Mouse (Mus musculus): Measurements from ENCODE around the gene Rbms3. TPM values are rescaled to one million over a fixed set of nuclear protein-coding genes. Genes with fewer than 3 reads are reported as not detected.

Rbms3 gene
- polyA plus RNA-seq, 1 experiment from 2014 or later: 13.1 TPM

- H3K9me3 ChIP-seq (ENCODE audit: control insufficient read depth): no peaks in the 10 kb centered on the region
- 54% methylated on average over 4 of the region's 4 CpGs for WGBS
- TF ChIP-seq CTCF (IDR thresholded peaks at IDR 0.05; ENCODE audit: low read depth): no peak
- no peaks in the 10 kb centered on the region for H3K36me3 ChIP-seq (ENCODE audit: control insufficient read depth, insufficient read depth)
- H3K27me3 ChIP-seq (replicated peaks; ENCODE audit: control insufficient read depth, insufficient read depth, low read length): no peaks in the 10 kb centered on the region
- H3K4me2 ChIP-seq (replicated peaks; ENCODE audit: low read depth): no peak overlapping the region
- ATAC-seq: no peak
- no peak overlapping the region for H3K4me3 ChIP-seq (ENCODE audit: low read depth, low read length)
- no peak overlapping the region for H3K9ac ChIP-seq (ENCODE audit: low read depth, low read length)
- 0 out of 2 replicates have a peak overlapping the region, but pooled peaks have one; percentile 21 for H3K27ac ChIP-seq (ENCODE audit: low read depth, low read length)
- H3K4me1 ChIP-seq (replicated peaks; ENCODE audit: control insufficient read depth, insufficient read depth, low read length): no peaks in the 10 kb centered on the region
Measured at GRCm38 (mm10) chr9:116677142-116677541, 952.6 kb downstream of the Rbms3 start.

- 59% methylated on average over 2 of the region's 2 CpGs for WGBS
- H3K36me3 ChIP-seq (ENCODE audit: control insufficient read depth, insufficient read depth): no peaks in the 10 kb centered on the region
- no peaks in the 10 kb centered on the region for H3K9me3 ChIP-seq (ENCODE audit: control insufficient read depth)
- no peak for TF ChIP-seq CTCF (IDR thresholded peaks at IDR 0.05; ENCODE audit: low read depth)
- no peak overlapping the region for H3K9ac ChIP-seq (ENCODE audit: low read depth, low read length)
- ATAC-seq: no peak
- H3K27ac ChIP-seq (ENCODE audit: low read depth, low read length): no peak overlapping the region
- H3K4me2 ChIP-seq (replicated peaks; ENCODE audit: low read depth): no peak overlapping the region
- no peak overlapping the region for H3K4me3 ChIP-seq (ENCODE audit: low read depth, low read length)
- H3K27me3 ChIP-seq (replicated peaks; ENCODE audit: control insufficient read depth, insufficient read depth, low read length): no peaks in the 10 kb centered on the region
- H3K4me1 ChIP-seq (replicated peaks; ENCODE audit: control insufficient read depth, insufficient read depth, low read length): no peaks in the 10 kb centered on the region
Measured at GRCm38 (mm10) chr9:116676445-116676844, 953.3 kb downstream of the Rbms3 start.

DNA sequence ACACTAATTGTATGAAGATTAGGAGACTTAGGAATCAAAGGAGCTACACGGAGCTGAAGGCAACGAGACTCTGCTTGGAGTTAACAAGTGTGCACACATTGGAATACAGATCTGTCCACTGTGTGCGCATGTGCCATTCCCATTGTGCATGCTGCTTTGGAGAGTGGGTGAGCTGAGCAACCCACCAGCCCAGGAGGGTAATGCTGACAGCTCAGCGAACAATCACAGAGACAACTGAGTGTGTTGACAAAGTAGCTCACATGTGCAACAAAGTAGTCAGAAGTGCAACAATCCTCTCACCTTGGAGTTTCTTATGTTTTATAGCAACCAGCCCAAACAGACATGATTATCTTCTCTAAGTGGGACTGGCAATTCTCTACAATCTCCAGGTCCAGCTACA lies 955.5 kb downstream of the Rbms3 start:
- no peak for ATAC-seq
- Histone ChIP-seq H3K27me3 (replicated peaks; ENCODE audit: control insufficient read depth, insufficient read depth, low read length) (no peaks in the 10 kb centered on the region), H3K36me3 (ENCODE audit: control insufficient read depth, insufficient read depth) (no peaks in the 10 kb centered on the region), H3K9ac (ENCODE audit: low read depth, low read length) (no peak overlapping the region), H3K4me1 (replicated peaks; ENCODE audit: control insufficient read depth, insufficient read depth, low read length) (no peaks in the 10 kb centered on the region), H3K9me3 (ENCODE audit: control insufficient read depth) (no peaks in the 10 kb centered on the region), H3K4me3 (ENCODE audit: low read depth, low read length) (no peak overlapping the region), H3K4me2 (replicated peaks; ENCODE audit: low read depth) (no peak overlapping the region), H3K27ac (ENCODE audit: low read depth, low read length) (no peak overlapping the region)
- 82% methylated on average over 4 of the region's 4 CpGs for WGBS
- TF ChIP-seq CTCF (IDR thresholded peaks at IDR 0.05; ENCODE audit: low read depth): no peak

GRCm38 (mm10) chr9:116661026-116661425 lies 968.7 kb downstream of the Rbms3 start:
- Histone ChIP-seq H3K36me3 (ENCODE audit: control insufficient read depth, insufficient read depth) (no peaks in the 10 kb centered on the region), H3K27me3 (replicated peaks; ENCODE audit: control insufficient read depth, insufficient read depth, low read length) (no peaks in the 10 kb centered on the region), H3K9ac (ENCODE audit: low read depth, low read length) (no peak overlapping the region), H3K27ac (ENCODE audit: low read depth, low read length) (no peak overlapping the region), H3K4me1 (replicated peaks; ENCODE audit: control insufficient read depth, insufficient read depth, low read length) (no peaks in the 10 kb centered on the region), H3K4me2 (replicated peaks; ENCODE audit: low read depth) (no peak overlapping the region), H3K9me3 (ENCODE audit: control insufficient read depth) (no peaks in the 10 kb centered on the region), H3K4me3 (ENCODE audit: low read depth, low read length) (no peak overlapping the region)
- TF ChIP-seq CTCF (IDR thresholded peaks at IDR 0.05; ENCODE audit: low read depth): no peak
- ATAC-seq: no peak
- WGBS: 88% methylated on average over 4 of the region's 4 CpGs

- Histone ChIP-seq H3K36me3 (ENCODE audit: control insufficient read depth, insufficient read depth) (no peaks in the 10 kb centered on the region), H3K4me3 (ENCODE audit: low read depth, low read length) (no peak overlapping the region), H3K4me1 (replicated peaks; ENCODE audit: control insufficient read depth, insufficient read depth, low read length) (no peaks in the 10 kb centered on the region), H3K4me2 (replicated peaks; ENCODE audit: low read depth) (no peak overlapping the region), H3K9me3 (ENCODE audit: control insufficient read depth) (no peaks in the 10 kb centered on the region), H3K9ac (ENCODE audit: low read depth, low read length) (no peak overlapping the region), H3K27ac (ENCODE audit: low read depth, low read length) (no peak overlapping the region), H3K27me3 (replicated peaks; ENCODE audit: control insufficient read depth, insufficient read depth, low read length) (no peaks in the 10 kb centered on the region)
- 78% methylated on average over 1 of the region's 1 CpGs for WGBS
- TF ChIP-seq CTCF (IDR thresholded peaks at IDR 0.05; ENCODE audit: low read depth): no peak
- ATAC-seq: no peak
Measured at GRCm38 (mm10) chr9:116659936-116660335, 969.8 kb downstream of the Rbms3 start.

GRCm38 (mm10) chr9:116657141-116657540 lies 972.6 kb downstream of the Rbms3 start:
- Histone ChIP-seq H3K4me2 (replicated peaks; ENCODE audit: low read depth) (no peak overlapping the region), H3K36me3 (ENCODE audit: control insufficient read depth, insufficient read depth) (no peaks in the 10 kb centered on the region), H3K9me3 (ENCODE audit: control insufficient read depth) (no peaks in the 10 kb centered on the region), H3K4me1 (replicated peaks; ENCODE audit: control insufficient read depth, insufficient read depth, low read length) (no peaks in the 10 kb centered on the region), H3K4me3 (ENCODE audit: low read depth, low read length) (no peak overlapping the region), H3K27ac (ENCODE audit: low read depth, low read length) (no peak overlapping the region), H3K27me3 (replicated peaks; ENCODE audit: control insufficient read depth, insufficient read depth, low read length) (no peaks in the 10 kb centered on the region), H3K9ac (ENCODE audit: low read depth, low read length) (no peak overlapping the region)
- WGBS: 74% methylated on average over 2 of the region's 2 CpGs
- ATAC-seq: no peak
- TF ChIP-seq CTCF (IDR thresholded peaks at IDR 0.05; ENCODE audit: low read depth): no peak

DNA sequence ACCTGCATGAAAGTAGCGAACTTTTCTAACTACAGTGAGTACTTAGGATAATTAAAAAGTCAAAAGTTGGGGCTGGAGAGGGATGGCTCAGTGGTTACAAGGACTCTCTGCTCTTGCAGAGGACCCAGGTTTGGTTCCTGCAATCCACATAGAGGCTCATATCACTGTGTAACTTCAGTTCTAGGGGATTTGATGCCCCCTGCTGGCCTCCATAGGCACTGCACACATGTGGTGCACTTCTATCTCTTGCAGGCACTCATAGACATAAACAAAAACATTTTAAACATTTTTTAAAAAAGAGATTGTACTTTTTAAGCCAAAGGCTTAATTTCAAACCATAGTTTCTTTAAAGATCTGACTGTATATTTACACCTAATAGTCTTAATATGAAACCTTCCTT lies 978.3 kb downstream of the Rbms3 start:
- no peak overlapping the region for H3K27ac ChIP-seq (ENCODE audit: low read depth, low read length)
- H3K9me3 ChIP-seq (ENCODE audit: control insufficient read depth): no peaks in the 10 kb centered on the region
- no peak overlapping the region for H3K9ac ChIP-seq (ENCODE audit: low read depth, low read length)
- TF ChIP-seq CTCF (IDR thresholded peaks at IDR 0.05; ENCODE audit: low read depth): peak; percentile 32
- H3K36me3 ChIP-seq (ENCODE audit: control insufficient read depth, insufficient read depth): no peaks in the 10 kb centered on the region
- no peak for ATAC-seq
- H3K27me3 ChIP-seq (replicated peaks; ENCODE audit: control insufficient read depth, insufficient read depth, low read length): no peaks in the 10 kb centered on the region
- 97% methylated on average over 1 of the region's 1 CpGs for WGBS
- H3K4me2 ChIP-seq (replicated peaks; ENCODE audit: low read depth): no peak overlapping the region
- H3K4me3 ChIP-seq (ENCODE audit: low read depth, low read length): no peak overlapping the region
- no peaks in the 10 kb centered on the region for H3K4me1 ChIP-seq (replicated peaks; ENCODE audit: control insufficient read depth, insufficient read depth, low read length)
